Mouse (Mus musculus) forebrain, embryonic 14.5 days (tissue): ENCODE results near the gene Lhpp. TPM values are rescaled to one million over a fixed set of nuclear protein-coding genes. Genes with fewer than 3 reads are reported as not detected.

Experiments
- ATAC-seq: fragments of 200-750 bp; cut with Nextera tagmentation; 2 replicates; pipeline ENCODE4 v1.8.0; 2017; ENCODE audit warnings: mild to moderate bottlenecking, moderate library complexity
- DNase-seq: peaks from one replicate; pipeline ENCODE4 v3.0.0-alpha.2; 2015; ENCODE audit warnings: low spot score
- H3K27ac ChIP-seq: fragments of 300-500 bp; sonication (generic); 2 replicates; pipeline ENCODE4 v1.5.1; 2014; ENCODE audit warnings: low read depth, mild to moderate bottlenecking, control low read depth, low read length, moderate library complexity
- H3K27me3 ChIP-seq: fragments of 300-500 bp; sonication (generic); replicated peaks from 2 replicates; pipeline ENCODE4 v1.6.1; 2014; ENCODE audit warnings: low read length, control low read depth, mixed read lengths; ENCODE audit not compliant: control insufficient read depth, insufficient read depth
- H3K36me3 ChIP-seq: fragments of 300-500 bp; sonication (generic); 2 replicates; pipeline ENCODE4 v1.6.1; 2014; ENCODE audit warnings: low read length, control low read depth; ENCODE audit not compliant: control insufficient read depth, insufficient read depth
- H3K4me1 ChIP-seq: fragments of 300-500 bp; sonication (generic); 2 replicates; pipeline ENCODE4 v1.6.1; 2014; ENCODE audit warnings: antibody characterized with exemption, low read length, control low read depth; ENCODE audit not compliant: control insufficient read depth, insufficient read depth
- H3K4me2 ChIP-seq: fragments of 300-500 bp; sonication (generic); 2 replicates; pipeline ENCODE4 v1.6.1; 2014; ENCODE audit warnings: mild to moderate bottlenecking, control low read depth, low read length
- H3K4me3 ChIP-seq: fragments of 300-500 bp; sonication (generic); 2 replicates; pipeline ENCODE4 v1.5.1; 2014; ENCODE audit warnings: low read depth, low read length, control low read depth
- H3K9ac ChIP-seq: fragments of 300-500 bp; sonication (generic); 2 replicates; pipeline ENCODE4 v1.6.1; 2014; ENCODE audit warnings: mild to moderate bottlenecking, low read length, control low read depth, moderate library complexity
- H3K9me3 ChIP-seq: fragments of 300-500 bp; sonication (generic); replicated peaks from 2 replicates; pipeline ENCODE4 v1.6.1; 2016; ENCODE audit warnings: low read length, control low read depth, mixed read lengths; ENCODE audit not compliant: control insufficient read depth
- WGBS: fragments of 180-500 bp; shearing (Covaris S2); extraction: QIAGEN DNeasy Blood & Tissue Kit; methylation state at CpG from one replicate; pipeline ENCODE4 v1.1.7; 2014; 5-methylcytosine and 5-hydroxymethylcytosine counted together
- polyA plus RNA-seq: library from polyadenylated mRNA; unstranded; fragments of >200 nt; fragmentation: Nextera tagmentation; extraction: Ambion mirVana; gene quantifications from 2 replicates; pipeline ENCODE4 v1.2.1, GENCODE M21; 2014

The Lhpp gene
- polyA plus RNA-seq, 1 experiment from 2014 or later = 26.7 TPM

DNA sequence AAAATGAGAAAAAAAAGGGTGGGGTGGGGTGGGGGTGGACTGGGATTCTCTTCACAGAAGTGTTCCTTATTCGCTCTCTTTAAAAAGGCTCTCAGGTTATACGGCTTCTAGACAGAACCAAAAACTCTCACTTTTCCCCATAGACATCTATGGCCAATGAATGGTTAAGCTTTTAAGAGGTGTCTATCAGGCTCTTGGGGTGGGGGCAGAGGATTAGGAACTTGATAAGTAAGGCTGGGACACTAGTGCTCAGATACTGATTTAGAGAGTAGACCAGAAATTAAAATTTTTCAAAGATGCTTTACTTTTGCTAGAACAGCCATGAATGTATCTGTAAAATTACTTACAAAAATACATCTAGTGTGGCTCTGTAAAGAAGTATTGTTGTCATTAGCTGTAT is 16.1 kb upstream of the Lhpp start:
- Histone ChIP-seq H3K36me3 (no peaks in the 10 kb centered on the region), H3K4me2 (no peak overlapping the region), H3K9me3 (no peaks in the 10 kb centered on the region), H3K4me1 (peaks cover 8% of the 10 kb centered on the region; the same call in 1 of the 2 replicates), H3K27me3 (peaks cover 43% of the 10 kb centered on the region), H3K4me3 (no peak overlapping the region), H3K27ac (no peak overlapping the region), H3K9ac (no peak overlapping the region)
- 90% methylated on average over 2 of the region's 2 CpGs for WGBS
- no peak for DNase-seq
- ATAC-seq = no peak

DNA sequence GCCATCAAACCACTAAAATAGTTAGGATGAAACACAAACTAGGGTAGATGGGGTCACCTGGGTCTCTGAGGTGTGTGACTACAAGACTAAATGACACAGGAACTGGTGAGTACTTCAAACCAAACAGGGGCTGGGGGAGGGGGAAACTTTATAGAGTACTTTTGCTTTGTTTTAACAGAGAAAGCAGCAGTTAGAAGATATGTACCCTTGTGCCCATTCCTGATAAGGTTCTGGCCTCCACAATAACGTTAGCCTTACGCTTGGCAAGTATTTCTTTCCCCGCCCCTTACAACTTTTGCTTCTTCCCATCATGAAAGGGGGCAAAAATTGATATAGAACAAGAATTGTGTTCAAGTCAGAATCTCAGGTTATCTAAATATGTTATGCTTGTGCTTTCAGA is 14.7 kb upstream of the Lhpp start:
- Histone ChIP-seq H3K27ac (no peak overlapping the region), H3K4me1 (peaks cover 12% of the 10 kb centered on the region; the same call in 1 of the 2 replicates), H3K4me3 (no peak overlapping the region), H3K9me3 (no peaks in the 10 kb centered on the region), H3K9ac (no peak overlapping the region), H3K4me2 (no peak overlapping the region), H3K36me3 (no peaks in the 10 kb centered on the region), H3K27me3 (peaks cover 58% of the 10 kb centered on the region)
- 84% methylated on average over 3 of the region's 3 CpGs for WGBS
- ATAC-seq = no peak
- no peak for DNase-seq

DNA sequence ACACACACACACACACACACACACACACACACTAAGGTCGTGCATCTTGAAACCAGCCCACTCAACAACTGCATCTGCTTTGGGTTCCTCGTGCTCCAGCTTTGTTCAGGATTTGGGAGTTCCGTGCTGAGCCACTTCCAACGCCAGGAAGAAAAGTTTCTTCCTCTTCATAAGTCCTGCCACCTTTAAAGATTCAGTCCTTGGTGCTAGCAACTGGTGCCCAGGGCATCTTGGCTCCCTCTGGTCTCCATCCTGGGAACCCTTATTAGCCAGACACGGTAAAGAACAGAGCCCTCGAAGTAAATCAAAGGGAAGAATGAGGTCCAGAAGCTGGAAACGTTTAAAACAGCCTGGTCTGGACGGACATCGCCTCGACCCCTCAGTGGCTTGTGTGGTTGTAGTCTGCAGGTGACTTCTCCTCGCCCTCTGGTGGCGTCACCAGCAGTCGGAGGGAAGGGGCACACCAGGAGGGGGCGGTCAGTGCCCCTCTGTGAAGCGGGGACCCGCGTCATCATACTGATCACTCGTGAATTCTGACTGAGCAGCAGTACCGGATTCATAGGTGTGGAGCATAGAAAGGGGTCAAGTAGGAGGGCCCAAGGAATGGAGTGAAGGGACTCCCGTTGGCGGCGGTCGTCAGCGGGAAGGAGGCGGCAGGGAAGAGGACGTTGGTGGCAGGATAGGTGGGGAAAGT is 13.7 kb upstream of the Lhpp start:
- no peaks in the 10 kb centered on the region for H3K36me3 ChIP-seq
- 4% methylated on average over 26 of the region's 26 CpGs for WGBS
- ATAC-seq (no peak), DNase-seq (no peak)
- no peaks in the 10 kb centered on the region for H3K9me3 ChIP-seq
- peaks cover 64% of the 10 kb centered on the region for H3K27me3 ChIP-seq
- peak overlapping the region; percentile 33 for H3K4me3 ChIP-seq
- peak overlapping the region; percentile 66 for H3K4me2 ChIP-seq
- no peak overlapping the region for H3K27ac ChIP-seq
- no peak overlapping the region for H3K9ac ChIP-seq
- peaks cover 12% of the 10 kb centered on the region; the same call in 1 of the 2 replicates for H3K4me1 ChIP-seq

DNA sequence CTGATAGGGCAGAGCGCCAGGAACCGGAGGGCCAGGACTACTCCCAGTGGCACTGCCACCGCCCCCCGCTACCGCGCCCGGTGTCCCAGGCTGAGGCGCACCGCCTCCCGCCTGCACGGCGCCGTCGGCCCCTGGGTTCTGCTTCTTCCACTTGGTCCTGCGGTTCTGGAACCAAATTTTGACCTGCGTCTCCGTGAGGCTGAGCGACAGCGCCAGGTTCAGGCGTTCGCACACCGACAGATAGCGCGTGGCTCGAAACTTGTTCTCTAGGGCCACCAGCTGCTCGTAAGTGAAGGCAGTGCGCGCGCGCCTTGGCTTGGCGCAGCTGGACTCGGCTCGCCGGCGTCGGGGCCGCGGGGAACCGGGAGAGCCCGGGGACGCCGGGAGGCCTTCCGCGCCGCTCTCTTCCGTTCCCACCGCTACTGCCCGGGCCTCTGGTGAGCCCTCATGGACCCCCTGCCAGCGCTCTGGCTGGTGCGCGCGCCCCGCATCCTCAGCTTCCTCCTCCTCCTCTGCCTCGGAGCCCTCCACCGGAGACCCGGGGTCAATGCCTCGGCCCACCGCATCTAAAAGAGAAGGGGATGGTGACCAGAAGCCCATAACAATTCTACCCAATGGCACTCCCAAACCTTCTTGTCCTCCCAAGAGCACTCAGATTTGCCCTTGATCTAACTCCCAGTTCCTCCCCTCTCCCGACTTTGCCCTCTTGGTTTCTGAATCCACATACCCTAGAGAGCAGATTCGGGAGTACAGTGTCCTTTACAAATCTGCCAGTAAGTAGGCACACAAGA is 13.0 kb upstream of the Lhpp start:
- Histone ChIP-seq H3K27me3 (peaks cover 64% of the 10 kb centered on the region), H3K4me2 (peak overlapping the region; percentile 66), H3K36me3 (no peaks in the 10 kb centered on the region), H3K4me1 (peaks cover 12% of the 10 kb centered on the region; the same call in 1 of the 2 replicates), H3K4me3 (peak overlapping the region; percentile 33), H3K9me3 (no peaks in the 10 kb centered on the region), H3K27ac (no peak overlapping the region), H3K9ac (peak overlapping the region; percentile 26; the same call in 1 of the 2 replicates)
- ATAC-seq (no peak), DNase-seq (peak; percentile 57)
- under 1% methylated on average over 52 of the region's 60 CpGs for WGBS

DNA sequence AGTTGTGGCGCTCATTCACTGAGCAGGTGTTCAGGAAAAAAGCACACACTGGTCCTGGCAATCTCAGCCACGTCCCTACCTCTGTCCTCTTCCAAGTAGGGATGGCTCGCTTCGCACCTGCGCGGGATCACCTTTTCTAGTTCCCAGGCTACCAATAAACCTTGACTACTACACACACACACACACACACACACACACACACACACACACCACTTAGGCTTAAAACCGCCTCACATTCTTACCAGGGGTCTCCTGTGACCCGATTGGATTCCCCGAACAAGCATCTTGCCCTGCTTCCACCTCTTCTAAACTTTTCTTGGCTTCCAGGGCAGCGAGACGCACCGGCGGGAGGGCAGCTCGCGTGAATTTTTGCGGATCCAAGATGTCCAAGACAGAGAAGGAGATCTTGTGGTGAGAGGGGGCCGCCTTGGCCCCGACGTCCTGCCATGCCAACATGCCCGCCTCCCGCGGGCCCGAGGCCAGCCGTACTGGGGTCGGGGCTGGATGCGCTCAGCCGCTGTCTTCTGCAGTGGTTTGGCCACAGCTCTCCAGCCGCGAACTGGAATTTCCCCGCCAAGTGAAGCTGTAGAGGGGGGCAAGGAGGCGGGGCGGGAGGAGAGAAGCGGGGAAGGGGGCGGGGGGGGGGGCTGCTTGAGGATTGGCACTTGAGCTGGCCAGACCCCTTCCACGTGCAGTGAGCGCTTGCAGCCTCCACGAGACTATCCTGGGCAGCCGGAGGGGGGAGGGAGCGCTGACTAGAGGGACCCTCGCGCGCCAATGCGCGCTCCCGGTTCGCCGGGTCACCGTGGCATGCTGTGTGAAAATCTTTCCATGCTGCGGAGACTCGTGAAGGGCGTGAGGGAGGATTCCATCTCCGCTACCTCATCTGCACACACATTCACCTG is 11.1 kb upstream of the Lhpp start, which contains the start of gene Nkx1-2:
TSS of gene Nkx1-2 (minus strand) at position 567 of the 905 bp plus-strand sequence.
- Histone ChIP-seq H3K27me3 (peaks cover 71% of the 10 kb centered on the region), H3K4me1 (peaks cover 12% of the 10 kb centered on the region; the same call in 1 of the 2 replicates), H3K4me2 (peak within 1 kb of the TSS; percentile 49), H3K9me3 (no peaks in the 10 kb centered on the region), H3K9ac (no peak within 1 kb of the TSS; the same call in none of the 2 replicates), H3K36me3 (no peaks in the 10 kb centered on the region), H3K27ac (no peak within 1 kb of the TSS), H3K4me3 (peak within 1 kb of the TSS; percentile 27)
- under 1% methylated on average over 51 of the region's 52 CpGs for WGBS
- DNase-seq (peak; percentile 22), ATAC-seq (0 out of 2 replicates have a peak, but pooled peaks have one; percentile 18)

DNA sequence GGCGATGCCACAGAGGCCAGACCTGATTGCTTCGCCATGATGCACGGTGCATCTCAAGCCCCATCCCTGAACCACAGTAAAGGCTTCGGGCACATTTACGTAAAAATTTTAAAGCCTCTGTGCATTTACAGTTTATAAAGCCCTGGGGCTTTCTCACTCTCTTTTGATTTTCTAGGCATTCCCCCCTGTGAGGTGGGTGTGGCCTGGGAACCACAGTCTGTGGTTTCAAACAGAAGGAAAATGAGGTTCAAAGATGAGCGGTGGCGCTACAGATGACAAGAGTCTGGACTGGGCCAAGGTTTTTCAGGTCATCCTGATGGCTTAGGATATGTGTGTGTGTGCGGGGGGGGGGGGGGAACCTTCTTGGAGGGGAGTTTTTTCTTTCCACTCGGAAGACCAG is 10.4 kb upstream of the Lhpp start:
- Histone ChIP-seq H3K27ac (no peak overlapping the region), H3K4me1 (peaks cover 12% of the 10 kb centered on the region; the same call in 1 of the 2 replicates), H3K36me3 (no peaks in the 10 kb centered on the region), H3K9ac (no peak overlapping the region; the same call in 1 of the 2 replicates), H3K4me3 (peak overlapping the region; percentile 27), H3K4me2 (peak overlapping the region; percentile 49), H3K27me3 (peaks cover 75% of the 10 kb centered on the region), H3K9me3 (no peaks in the 10 kb centered on the region)
- DNase-seq (no peak), ATAC-seq (no peak)
- 1% methylated on average over 8 of the region's 9 CpGs for WGBS

DNA sequence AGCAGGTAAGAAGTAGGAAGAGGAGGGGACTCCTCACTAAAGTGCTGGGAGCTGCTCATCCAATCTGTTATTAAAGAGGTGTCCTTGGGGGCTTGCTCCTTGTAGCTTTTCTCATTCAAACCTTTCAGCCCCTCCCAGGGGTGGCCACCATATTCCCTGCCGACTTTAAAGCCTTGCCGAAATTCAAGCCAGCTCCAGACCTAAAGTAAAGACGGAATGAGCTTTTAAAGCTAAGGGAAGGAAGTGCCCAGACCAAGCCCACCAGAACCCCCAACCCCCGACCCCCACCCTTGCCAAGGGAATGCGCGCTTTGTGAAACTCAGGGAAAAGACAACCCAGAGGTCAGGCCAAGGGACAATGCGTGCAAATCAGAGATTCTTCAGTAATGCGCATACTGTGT is 9.5 kb upstream of the Lhpp start:
- no peak for ATAC-seq
- H3K27me3 ChIP-seq = peaks cover 68% of the 10 kb centered on the region
- DNase-seq = no peak
- H3K9ac ChIP-seq = no peak overlapping the region
- H3K9me3 ChIP-seq = no peaks in the 10 kb centered on the region
- WGBS = 8% methylated on average over 8 of the region's 8 CpGs
- H3K36me3 ChIP-seq = no peaks in the 10 kb centered on the region
- no peak overlapping the region for H3K4me2 ChIP-seq
- no peak overlapping the region for H3K27ac ChIP-seq
- no peak overlapping the region for H3K4me3 ChIP-seq
- peaks cover 12% of the 10 kb centered on the region; the same call in 1 of the 2 replicates for H3K4me1 ChIP-seq

DNA sequence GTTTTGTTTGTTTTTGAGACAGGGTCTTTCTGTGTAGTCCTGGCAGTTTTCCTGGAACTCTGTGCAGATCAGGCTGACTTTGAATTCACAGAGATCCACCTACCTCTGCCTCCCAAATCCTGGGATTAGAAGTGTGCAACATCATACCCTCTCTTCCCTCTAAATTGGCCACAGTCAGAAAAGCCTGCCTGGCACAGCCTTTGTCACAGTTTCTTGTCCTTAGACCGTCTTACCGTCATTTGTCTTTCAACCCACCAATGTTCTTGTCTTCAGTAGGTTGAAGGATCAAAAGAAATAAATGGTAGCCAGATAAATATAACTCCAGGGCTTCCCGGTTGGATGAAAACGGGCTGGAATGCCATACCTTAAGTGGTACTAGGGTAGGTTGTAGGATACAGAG is 5.7 kb upstream of the Lhpp start:
- H3K9me3 ChIP-seq = no peaks in the 10 kb centered on the region
- 83% methylated on average over 4 of the region's 4 CpGs for WGBS
- ATAC-seq (no peak), DNase-seq (no peak)
- no peak overlapping the region for H3K9ac ChIP-seq
- H3K36me3 ChIP-seq = no peaks in the 10 kb centered on the region
- no peak overlapping the region for H3K27ac ChIP-seq
- H3K4me3 ChIP-seq = no peak overlapping the region
- H3K4me1 ChIP-seq = 0 out of 2 replicates have a peak, but pooled peaks cover 3% of the 10 kb centered on the region
- no peak overlapping the region for H3K4me2 ChIP-seq
- H3K27me3 ChIP-seq = peaks cover 30% of the 10 kb centered on the region
